Mouse (Mus musculus) erythroid progenitor cell, adult 5-6 weeks (primary cell): ENCODE results near the gene Ccdc113. TPM values are rescaled to one million over a fixed set of nuclear protein-coding genes. Genes with fewer than 3 reads are reported as not detected.

Source experiments
- ATAC-seq: replicated peaks from 2 replicates; pipeline ENCODE4 v1.8.0; 2016; ENCODE audit warnings: moderate number of reproducible peaks, mild to moderate bottlenecking, moderate TSS enrichment, inconsistent platforms; ENCODE audit not compliant: poor library complexity, low FRiP score, severe bottlenecking
- total RNA-seq, 2 experiments: library from RNA; stranded (forward) in 1 of 2; stranded (reverse) in 1 of 2; fragments of 150-400 nt in 1 of 2; fragments of 186-747, 209-891 nt in 1 of 2; gene quantifications; 2 replicates each; pipeline versions ENCODE4 v1.2.3 to v1.2.4; 2015 to 2017; ENCODE audit warnings: low replicate concordance in 2 of 2

Ccdc113 gene
- total RNA-seq, 2 experiments from 2014 or later, result not detected

- no peak for ATAC-seq
Observed at GRCm38 (mm10) chr8:95528750-95529310, 5.1 kb upstream of the Ccdc113 start.

DNA sequence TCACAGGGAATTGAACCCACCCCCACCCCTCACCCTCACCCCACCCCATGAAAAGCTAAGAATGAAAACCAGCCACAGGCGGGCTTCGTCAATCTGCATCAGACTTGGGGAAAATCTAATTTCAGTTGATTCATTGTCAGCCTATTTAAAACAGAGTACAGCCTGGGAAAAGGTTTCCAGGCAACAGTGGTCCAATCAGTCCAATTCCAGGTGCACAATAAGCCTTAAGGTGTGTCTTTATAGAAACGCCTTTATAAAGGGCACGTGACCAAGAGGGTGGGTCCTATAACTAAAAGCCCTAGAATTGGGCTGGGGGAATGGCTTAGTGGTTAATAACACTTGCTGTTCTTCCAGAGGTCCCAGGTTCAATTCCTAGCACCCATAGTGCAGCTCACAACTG is 1.7 kb upstream of the Ccdc113 start:
- no peak for ATAC-seq

DNA sequence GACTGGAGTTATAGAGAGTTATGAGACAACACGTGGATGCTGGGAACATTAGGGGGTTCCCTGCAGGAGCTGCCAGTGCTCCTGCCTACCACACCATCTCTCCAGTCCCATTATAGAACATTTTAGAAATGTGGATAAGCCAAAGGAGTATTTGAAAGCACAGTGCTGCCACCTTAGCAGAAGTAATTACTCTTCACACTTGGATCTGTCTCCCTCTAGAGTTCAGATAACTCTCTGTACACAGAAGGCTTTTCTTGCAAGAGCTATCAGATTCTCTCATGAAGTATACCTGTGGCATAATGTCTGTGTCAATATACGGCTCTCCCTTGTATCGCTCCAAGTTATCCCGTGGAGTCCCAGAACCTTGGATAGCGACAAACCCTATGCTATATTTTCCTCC is 5.6 kb downstream of the Ccdc113 start:
- no peak for ATAC-seq

DNA sequence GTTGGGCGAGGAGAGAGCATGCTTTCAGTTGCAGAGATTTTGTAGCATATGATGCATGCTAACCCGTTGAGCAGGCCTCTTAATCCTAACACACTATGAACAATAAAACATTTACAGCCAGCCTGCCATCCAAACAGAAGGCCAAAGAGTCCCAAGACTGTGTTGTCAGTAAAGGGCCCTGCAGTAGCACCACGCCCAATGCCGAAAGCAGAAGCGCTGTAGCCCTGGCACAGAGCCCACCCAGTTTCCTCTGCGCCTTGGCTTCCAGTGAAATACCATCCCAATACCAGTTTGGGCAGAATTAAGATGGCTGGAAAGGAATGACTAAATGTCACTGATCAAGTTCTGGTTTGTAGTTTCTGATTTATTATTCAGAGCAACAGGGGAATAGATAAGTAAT is 8.3 kb downstream of the Ccdc113 start:
- ATAC-seq, result no peak

GRCm38 (mm10) chr8:95543065-95543464 is 9.2 kb downstream of the Ccdc113 start:
- no peak for ATAC-seq

GRCm38 (mm10) chr8:95545815-95546214 is 11.9 kb downstream of the Ccdc113 start:
- ATAC-seq, result no peak

DNA sequence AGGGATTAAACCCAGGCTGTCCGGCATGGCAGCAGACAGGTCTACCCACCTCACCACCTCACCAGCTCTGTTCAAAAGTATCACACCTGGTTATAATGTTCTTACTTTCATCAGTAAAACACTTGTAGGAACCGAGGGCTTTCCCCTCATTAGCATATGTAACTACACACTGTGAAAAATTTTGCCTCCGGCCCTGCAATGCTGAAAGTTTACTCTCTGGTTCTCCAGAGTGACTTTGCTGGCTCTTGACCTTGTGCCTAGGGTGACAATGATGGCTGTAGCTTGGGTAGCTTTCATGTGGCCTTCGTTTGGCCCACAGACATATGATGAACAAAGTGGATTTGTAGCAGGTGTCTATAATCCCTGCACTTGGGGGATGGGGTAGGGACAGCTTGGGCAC is 13.1 kb downstream of the Ccdc113 start:
- ATAC-seq, result no peak

- no peak for ATAC-seq
Observed at GRCm38 (mm10) chr8:95547931-95548330, 14.0 kb downstream of the Ccdc113 start.

DNA sequence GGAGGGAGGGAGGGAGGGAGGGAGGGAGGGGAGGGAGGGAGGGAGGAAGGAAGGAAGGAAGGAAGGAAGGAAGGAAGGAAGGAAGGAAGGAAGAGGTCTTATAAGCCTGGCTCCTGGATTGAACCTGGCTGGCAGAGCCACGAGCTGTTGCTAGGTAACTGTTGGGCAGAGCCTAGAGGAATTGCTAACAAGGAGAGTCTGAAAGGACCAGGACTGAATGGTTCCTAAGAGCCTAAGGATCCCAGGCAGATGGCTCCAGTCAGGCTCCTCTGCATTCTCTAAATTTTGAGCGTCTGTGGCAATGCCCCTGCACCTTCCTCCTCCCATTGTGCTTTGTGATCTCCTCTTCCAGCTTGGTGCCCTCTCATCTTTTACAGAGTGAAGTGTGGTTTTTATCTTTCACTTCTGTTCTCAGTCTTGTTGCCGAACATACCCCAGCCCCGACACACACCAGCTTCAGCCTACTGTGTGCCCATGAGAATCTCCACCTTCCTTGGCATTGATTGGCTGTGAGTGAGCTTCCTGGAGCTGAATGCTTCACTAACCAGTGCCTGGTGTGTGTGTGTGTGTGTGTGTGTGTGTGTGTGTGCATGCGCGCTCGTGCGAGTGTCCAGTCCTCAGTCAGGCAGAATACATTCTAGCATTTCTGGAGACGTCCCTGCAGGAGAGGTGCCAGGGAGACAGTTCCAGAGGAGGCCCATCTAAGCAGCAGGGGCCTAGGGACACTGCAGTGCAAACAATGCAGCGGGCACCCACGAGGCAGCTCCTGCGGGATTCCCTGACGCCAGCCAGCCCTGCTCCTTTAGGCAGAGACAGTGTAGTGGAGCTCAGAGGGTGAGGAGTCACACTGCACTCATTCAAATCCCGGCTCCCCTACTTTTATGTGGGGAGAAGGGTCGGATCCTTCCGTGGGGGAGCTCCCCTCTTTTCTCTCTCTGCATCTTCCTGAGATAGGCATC is 16.3 kb downstream of the Ccdc113 start:
- no peak for ATAC-seq

DNA sequence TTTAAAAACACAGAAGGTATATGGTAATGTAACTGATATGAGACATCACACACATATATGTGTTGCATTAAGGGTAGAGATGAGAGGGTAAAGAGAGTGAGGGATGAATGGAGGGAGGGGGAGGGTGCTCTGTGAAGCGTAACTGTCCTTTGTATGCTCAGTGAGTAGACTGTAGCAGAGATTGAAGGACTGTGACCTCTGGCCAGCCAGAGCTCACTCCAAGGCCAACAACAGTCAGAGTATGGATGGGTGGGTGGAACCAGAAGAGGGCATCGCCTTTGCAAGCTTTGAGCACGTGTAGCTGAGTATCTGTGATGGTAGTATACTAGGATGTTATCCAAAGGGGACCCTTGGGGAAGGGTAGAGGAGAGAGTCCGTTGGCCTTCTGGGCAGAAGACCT is 17.7 kb downstream of the Ccdc113 start:
- no peak for ATAC-seq

DNA sequence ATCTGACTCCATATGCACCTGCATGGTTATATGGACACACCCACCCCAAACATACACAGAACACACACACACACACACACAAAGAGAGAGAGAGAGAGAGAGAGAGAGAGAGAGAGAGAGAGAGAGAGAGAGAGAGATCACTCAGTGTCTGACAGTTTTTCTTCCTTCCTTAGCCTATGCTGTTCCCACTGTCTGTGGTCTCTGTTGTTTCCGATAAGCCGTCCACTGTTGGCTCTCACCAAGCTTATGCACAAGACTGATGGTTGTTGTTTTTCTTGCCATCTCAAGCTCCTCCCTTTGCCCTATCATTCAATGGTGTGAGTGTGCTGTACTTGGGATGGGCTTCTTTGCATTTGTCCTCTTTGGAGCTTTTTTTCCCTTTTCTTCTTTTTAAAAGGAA is 22.1 kb downstream of the Ccdc113 start:
- peak; percentile 73 for ATAC-seq

DNA sequence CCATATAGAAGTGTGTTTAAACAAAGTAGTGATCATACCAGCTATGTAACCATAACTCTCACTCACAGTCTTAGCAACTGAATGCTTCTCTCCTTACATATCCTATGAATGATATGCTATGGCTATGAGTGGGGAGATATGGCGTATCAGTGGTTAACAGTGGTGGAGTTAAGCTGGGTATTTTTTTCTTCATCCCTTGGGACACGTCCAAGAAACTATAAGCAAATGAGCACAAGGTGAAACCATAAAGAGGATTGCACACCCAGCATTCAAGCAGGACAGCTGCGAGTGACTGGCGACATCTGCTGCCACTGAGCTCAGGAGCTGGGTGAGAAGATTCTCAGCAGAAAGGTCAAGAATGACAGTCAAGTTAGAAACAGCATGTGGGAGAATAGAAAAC is 32.3 kb downstream of the Ccdc113 start:
- peak; percentile 62 for ATAC-seq

DNA sequence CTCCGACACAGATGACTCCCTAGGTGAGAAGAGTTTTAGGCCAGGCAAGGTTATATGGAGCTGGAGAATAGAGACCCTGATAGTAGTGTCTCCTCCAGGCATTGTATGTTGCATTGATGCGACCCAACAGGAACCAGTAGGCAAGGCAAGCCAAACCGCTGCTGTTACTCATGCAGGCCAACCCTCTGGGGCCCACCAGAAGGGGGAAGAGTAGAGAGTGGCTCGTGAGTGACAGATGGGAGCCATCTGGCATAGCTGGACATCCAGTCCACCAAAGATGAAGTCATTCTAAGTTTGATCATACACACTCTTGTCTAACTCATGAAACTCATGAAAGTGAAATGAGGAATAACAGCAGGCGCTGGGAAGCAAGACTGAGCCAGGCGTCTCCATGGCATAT is 32.9 kb downstream of the Ccdc113 start:
- no peak for ATAC-seq

DNA sequence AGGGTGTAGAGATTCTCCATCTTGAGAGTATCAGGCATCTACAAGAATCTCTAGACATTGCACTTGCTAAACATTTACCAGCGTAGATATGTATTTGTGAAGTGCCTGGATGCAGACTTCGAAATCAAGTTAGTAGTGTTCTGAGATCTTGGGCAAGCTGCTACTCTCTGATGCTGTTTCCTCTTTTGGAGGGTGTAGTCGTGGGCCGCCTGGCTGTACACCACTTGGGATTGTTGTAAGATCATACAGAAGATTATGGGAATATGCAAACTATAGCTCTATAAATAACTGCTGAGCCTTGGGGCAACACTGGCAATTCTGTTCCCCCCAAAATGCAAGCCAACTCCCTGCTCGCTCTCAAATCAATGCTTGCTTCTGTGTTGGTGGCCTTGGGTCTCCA is 39.3 kb downstream of the Ccdc113 start:
- ATAC-seq, result no peak

GRCm38 (mm10) chr8:95576240-95576639 is 42.4 kb downstream of the Ccdc113 start, which contains the start of gene Prss54:
Gene Prss54 (minus strand): TSS chr8:95576340.
- ATAC-seq, result no peak

- no peak for ATAC-seq
Observed at GRCm38 (mm10) chr8:95587339-95587738, 53.5 kb downstream of the Ccdc113 start.

DNA sequence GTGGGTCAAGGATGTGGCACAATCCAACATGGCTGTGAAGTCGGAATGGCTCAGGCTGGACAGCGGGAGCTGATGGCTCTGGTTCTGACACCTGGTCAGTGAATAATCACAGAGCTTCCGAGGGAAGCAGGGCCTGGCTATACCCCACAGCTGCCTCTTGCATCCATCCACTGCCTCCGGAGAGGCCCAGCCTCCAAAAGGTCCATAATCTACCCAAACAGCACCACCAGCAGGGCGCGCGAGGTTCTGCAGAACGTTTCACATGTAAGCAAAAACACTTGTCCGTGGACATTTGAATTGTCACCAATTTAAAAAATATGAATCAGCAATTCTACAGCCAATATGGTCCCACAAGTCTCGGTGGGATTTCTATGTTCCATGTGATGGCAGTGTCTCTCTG is 55.4 kb downstream of the Ccdc113 start:
- no peak for ATAC-seq

DNA sequence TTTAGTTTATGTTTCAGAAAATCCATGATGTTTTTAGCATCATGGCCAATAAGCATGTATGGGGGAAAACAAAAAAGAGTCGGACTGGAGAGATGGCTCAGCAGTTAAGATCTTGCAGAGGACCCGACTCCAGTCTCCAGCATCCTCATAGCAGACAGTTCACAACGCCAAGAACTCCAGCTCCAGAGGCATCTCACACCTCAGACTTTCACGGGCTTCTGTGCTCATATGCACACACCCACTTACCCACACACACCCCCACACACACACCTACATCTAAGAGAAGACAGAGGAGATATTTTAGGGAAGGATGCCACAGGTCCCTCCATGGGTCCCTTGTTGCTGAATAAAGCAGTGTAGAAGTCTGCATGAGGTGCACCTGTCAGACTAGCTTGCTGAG is 56.7 kb downstream of the Ccdc113 start:
- ATAC-seq, result no peak

DNA sequence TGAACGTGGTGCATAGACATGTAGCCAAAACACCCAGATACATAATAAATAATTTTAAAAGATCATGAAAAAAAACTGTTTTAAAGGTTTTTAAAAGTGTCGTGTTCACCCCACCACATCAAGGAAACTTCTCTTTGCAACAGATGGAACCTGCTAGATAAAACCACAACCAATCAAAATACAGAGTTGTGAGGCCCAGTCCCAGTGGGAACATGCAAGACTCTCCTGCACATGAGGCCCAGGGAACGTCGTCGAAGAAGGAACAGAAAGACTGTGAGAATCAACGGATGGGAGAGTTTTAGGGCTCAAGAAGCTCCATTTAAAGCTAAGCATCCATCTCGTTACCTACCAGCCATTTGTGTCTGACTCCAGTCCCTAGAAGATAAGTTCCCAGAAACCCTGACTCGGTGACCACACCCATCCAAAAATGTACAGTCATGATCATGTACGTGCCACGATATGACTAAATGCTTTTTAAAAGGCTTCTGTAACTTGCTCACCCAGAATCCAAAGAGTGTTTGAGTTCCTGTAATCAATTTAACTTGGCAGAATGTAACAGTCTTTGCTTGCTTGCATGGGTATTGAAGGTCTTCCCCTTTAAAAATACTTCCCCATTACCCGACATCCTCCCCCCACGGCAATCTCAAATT is 58.4 kb downstream of the Ccdc113 start:
- ATAC-seq, result peak; percentile 91

DNA sequence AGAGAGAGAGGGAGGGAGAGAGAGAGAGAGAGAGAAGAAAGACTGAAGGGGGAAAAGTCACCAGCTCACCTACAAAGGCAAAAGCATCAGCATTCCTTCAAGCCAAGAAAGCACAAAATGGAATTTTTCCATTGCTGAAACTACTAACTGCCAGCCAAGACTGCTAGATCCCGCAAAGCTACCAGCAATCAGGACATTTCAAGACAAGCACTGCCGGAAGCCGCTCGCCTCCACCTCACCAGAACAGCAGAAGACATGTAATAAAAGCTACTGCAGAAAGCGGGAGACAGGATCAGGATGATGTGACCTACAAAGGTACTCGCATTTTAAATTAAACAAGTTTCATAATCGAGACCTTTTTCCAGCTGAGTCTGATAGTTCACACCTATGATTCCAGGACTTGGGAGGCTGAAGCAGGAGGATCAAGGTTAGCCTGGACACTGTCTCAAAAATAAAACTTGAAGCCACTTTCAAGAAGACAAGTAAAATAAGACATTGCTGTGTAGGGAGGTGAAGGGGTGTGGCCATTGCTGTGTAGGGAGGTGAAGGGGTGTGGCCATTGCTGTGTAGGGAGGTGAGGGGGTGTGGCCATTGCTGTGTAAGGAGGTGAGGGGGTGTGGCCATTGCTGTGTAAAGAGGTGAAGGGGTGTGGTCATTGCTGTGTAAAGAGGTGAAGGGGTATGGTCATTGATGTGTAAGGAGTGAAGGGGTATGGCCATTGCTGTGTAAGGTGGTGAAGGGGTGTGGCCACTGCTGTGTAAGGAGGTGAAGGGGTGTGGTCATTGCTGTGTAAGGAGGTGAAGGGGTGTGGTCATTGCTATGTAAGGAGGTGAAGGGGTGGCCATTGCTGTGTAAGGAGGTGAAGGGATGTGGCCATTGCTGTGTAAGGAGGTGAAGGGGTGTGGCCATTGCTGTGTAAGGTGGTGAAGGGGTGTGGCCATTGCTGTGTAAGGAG is 59.8 kb downstream of the Ccdc113 start:
- ATAC-seq, result peak; percentile 70
